In genomic region chr14:45648999-45649818, GRCm38 (mm10) we compare ENCODE assay signal across 11 mouse cellular contexts. TPM values are rescaled to one million over a fixed set of nuclear protein-coding genes. Genes with fewer than 3 reads are reported as not detected.
DNase-seq lines count a peak whose midpoint lies in the region; ATAC-seq and TF ChIP-seq lines count a peak whose summit lies in the region.
"Had no signal": no experiment of that assay in that cellular context is flagged by ENCODE, and none has a peak within 500 bp of the region (broad histone marks: within the 10 kb centered on the region; RNA-seq: fewer than 3 reads in every experiment).

No protein-coding gene starts in this region.

- H3K9ac ChIP-seq in embryonic facial prominence, embryonic 14.5 days (ENCODE audit: low read depth, low read length): no peak overlapping the region
- no peak overlapping the region for H3K9ac ChIP-seq in limb, embryonic 14.5 days (ENCODE audit: low read depth, low read length, severe bottlenecking)
- H3K9ac ChIP-seq in forebrain, embryonic 15.5 days (replicated peaks): no peak overlapping the region
- no peak overlapping the region for H3K9ac ChIP-seq in midbrain, embryonic 15.5 days
- H3K9ac ChIP-seq: embryonic facial prominence, embryonic 15.5 days had no signal

- WGBS in embryonic facial prominence, embryonic 14.5 days: 57% methylated on average over 11 of the region's 11 CpGs
- WGBS in embryonic facial prominence, embryonic 10.5 days: 53% methylated on average over 11 of the region's 11 CpGs
- WGBS in limb, embryonic 14.5 days: 63% methylated on average over 11 of the region's 11 CpGs
- 64% methylated on average over 11 of the region's 11 CpGs for WGBS in limb, embryonic 10.5 days
- 30% methylated on average over 11 of the region's 11 CpGs for WGBS in forebrain, embryonic 15.5 days
- 34% methylated on average over 11 of the region's 11 CpGs for WGBS in midbrain, embryonic 15.5 days

- no peak for TF ChIP-seq POLR2A in limb, embryonic 14.5 days (IDR thresholded peaks at IDR 0.05; ENCODE audit: borderline replicate concordance, extremely low read depth, insufficient read depth, insufficient read length)

- H3K4me3 ChIP-seq in embryonic facial prominence, embryonic 14.5 days (ENCODE audit: low read depth, low read length): no peak overlapping the region
- H3K4me3 ChIP-seq in embryonic facial prominence, embryonic 10.5 days: no peak overlapping the region
- no peak overlapping the region for H3K4me3 ChIP-seq in limb, embryonic 14.5 days (replicated peaks; ENCODE audit: low read length)
- no peak overlapping the region for H3K4me3 ChIP-seq in limb, embryonic 10.5 days
- no peak overlapping the region for H3K4me3 ChIP-seq in forebrain, embryonic 15.5 days
- H3K4me3 ChIP-seq in midbrain, embryonic 15.5 days: no peak overlapping the region
- H3K4me3 ChIP-seq: embryonic facial prominence, embryonic 15.5 days had no signal

- no peaks in the 10 kb centered on the region for H3K9me3 ChIP-seq in embryonic facial prominence, embryonic 14.5 days (ENCODE audit: control insufficient read depth, low read length)
- H3K9me3 ChIP-seq in embryonic facial prominence, embryonic 10.5 days: no peaks in the 10 kb centered on the region
- H3K9me3 ChIP-seq in limb, embryonic 14.5 days (ENCODE audit: control insufficient read depth, low read length): no peaks in the 10 kb centered on the region
- H3K9me3 ChIP-seq in limb, embryonic 10.5 days (replicated peaks): no peaks in the 10 kb centered on the region
- no peaks in the 10 kb centered on the region for H3K9me3 ChIP-seq in forebrain, embryonic 15.5 days
- no peaks in the 10 kb centered on the region for H3K9me3 ChIP-seq in midbrain, embryonic 15.5 days
- H3K9me3 ChIP-seq: embryonic facial prominence, embryonic 15.5 days had no signal

- H3K4me1 ChIP-seq in embryonic facial prominence, embryonic 14.5 days (ENCODE audit: control insufficient read depth, insufficient read depth, low read length): no peaks in the 10 kb centered on the region
- peaks cover 20% of the 10 kb centered on the region for H3K4me1 ChIP-seq in embryonic facial prominence, embryonic 10.5 days
- no peaks in the 10 kb centered on the region for H3K4me1 ChIP-seq in limb, embryonic 14.5 days (ENCODE audit: control insufficient read depth, insufficient read depth, low read length)
- H3K4me1 ChIP-seq in limb, embryonic 10.5 days: no peaks in the 10 kb centered on the region
- peaks cover 43% of the 10 kb centered on the region for H3K4me1 ChIP-seq in forebrain, embryonic 15.5 days
- peaks cover 46% of the 10 kb centered on the region for H3K4me1 ChIP-seq in midbrain, embryonic 15.5 days
- H3K4me1 ChIP-seq: embryonic facial prominence, embryonic 15.5 days had no signal

- peak overlapping the region; percentile 23; the same call in 1 of the 2 replicates for H3K27ac ChIP-seq in embryonic facial prominence, embryonic 14.5 days (replicated peaks; ENCODE audit: low read depth, low read length)
- H3K27ac ChIP-seq in embryonic facial prominence, embryonic 10.5 days (replicated peaks): no peak overlapping the region
- H3K27ac ChIP-seq in limb, embryonic 14.5 days (replicated peaks; ENCODE audit: low read depth, low read length): 0 out of 2 replicates have a peak overlapping the region, but pooled peaks have one; percentile 16
- H3K27ac ChIP-seq in limb, embryonic 10.5 days: no peak overlapping the region
- H3K27ac ChIP-seq in forebrain, embryonic 15.5 days (replicated peaks): 0 out of 2 replicates have a peak overlapping the region, but pooled peaks have one; percentile 1
- H3K27ac ChIP-seq in midbrain, embryonic 15.5 days: peak overlapping the region; percentile 46; the same call in 1 of the 2 replicates
- H3K27ac ChIP-seq: embryonic facial prominence, embryonic 15.5 days had no signal

- no peak for DNase-seq in embryonic facial prominence, embryonic 14.5 days (ENCODE audit: low spot score)
- no peak for DNase-seq in embryonic facial prominence, embryonic 10.5 days (ENCODE audit: low spot score)
- DNase-seq in limb, embryonic 14.5 days (ENCODE audit: low spot score): no peak
- DNase-seq in limb, embryonic 10.5 days (ENCODE audit: low spot score): no peak
- DNase-seq in natural killer cell, adult 2 months (ENCODE audit: low spot score in 2 of 2): no peak
- DNase-seq in adrenal gland, postnatal 14 days: no peak
- DNase-seq: kidney, adult 18-20 months; thymus, adult 18-20 months had no signal

- no peak overlapping the region for H3K4me2 ChIP-seq in embryonic facial prominence, embryonic 14.5 days (ENCODE audit: low read depth, low read length)
- H3K4me2 ChIP-seq in limb, embryonic 14.5 days (replicated peaks; ENCODE audit: low read depth, low read length, severe bottlenecking): no peak overlapping the region
- H3K4me2 ChIP-seq in forebrain, embryonic 15.5 days (replicated peaks): no peak overlapping the region
- no peak overlapping the region for H3K4me2 ChIP-seq in midbrain, embryonic 15.5 days
- H3K4me2 ChIP-seq: embryonic facial prominence, embryonic 15.5 days had no signal

- no peaks in the 10 kb centered on the region for H3K36me3 ChIP-seq in embryonic facial prominence, embryonic 14.5 days (ENCODE audit: control insufficient read depth, insufficient read depth, low read length)
- H3K36me3 ChIP-seq in embryonic facial prominence, embryonic 10.5 days (replicated peaks): no peaks in the 10 kb centered on the region
- no peaks in the 10 kb centered on the region for H3K36me3 ChIP-seq in limb, embryonic 14.5 days (ENCODE audit: control insufficient read depth, insufficient read depth, low read length)
- no peaks in the 10 kb centered on the region for H3K36me3 ChIP-seq in limb, embryonic 10.5 days
- no peaks in the 10 kb centered on the region for H3K36me3 ChIP-seq in forebrain, embryonic 15.5 days
- H3K36me3 ChIP-seq in midbrain, embryonic 15.5 days (replicated peaks): no peaks in the 10 kb centered on the region
- H3K36me3 ChIP-seq: embryonic facial prominence, embryonic 15.5 days had no signal

- ATAC-seq in embryonic facial prominence, embryonic 14.5 days (ENCODE audit: low read depth): no peak
- no peak for ATAC-seq in limb, embryonic 14.5 days (ENCODE audit: low FRiP score, low read depth)
- ATAC-seq in forebrain, embryonic 15.5 days (replicated peaks): peak; percentile 9; the same call in 1 of the 2 replicates
- peak; percentile 34 for ATAC-seq in midbrain, embryonic 15.5 days (replicated peaks)

- no peaks in the 10 kb centered on the region for H3K27me3 ChIP-seq in embryonic facial prominence, embryonic 14.5 days (replicated peaks; ENCODE audit: control insufficient read depth, insufficient read depth, low read length)
- H3K27me3 ChIP-seq in embryonic facial prominence, embryonic 10.5 days (replicated peaks; ENCODE audit: low read depth, poor library complexity, severe bottlenecking): no peaks in the 10 kb centered on the region
- no peaks in the 10 kb centered on the region for H3K27me3 ChIP-seq in limb, embryonic 14.5 days (ENCODE audit: control insufficient read depth, insufficient read depth, low read length)
- no peaks in the 10 kb centered on the region for H3K27me3 ChIP-seq in limb, embryonic 10.5 days (ENCODE audit: low read depth, poor library complexity, severe bottlenecking)
- no peaks in the 10 kb centered on the region for H3K27me3 ChIP-seq in forebrain, embryonic 15.5 days
- H3K27me3 ChIP-seq in midbrain, embryonic 15.5 days (replicated peaks): no peaks in the 10 kb centered on the region
- H3K27me3 ChIP-seq: embryonic facial prominence, embryonic 15.5 days had no signal

RNA-seq across cellular contexts. Expression of gene Ddhd1, which starts 8.7 kb away (rescaled TPM):
- polyA plus RNA-seq in embryonic facial prominence, embryonic 14.5 days (2014; fragmentation: Nextera tagmentation; extraction: Ambion mirVana): 7.6 and 8.0 TPM in 2 replicates
- polyA plus RNA-seq in embryonic facial prominence, embryonic 10.5 days (2016; fragmentation: Nextera tagmentation; extraction: Ambion mirVana): 5.0 and 5.4 TPM in 2 replicates
- 17.7 and 18.0 TPM in 2 replicates for polyA plus RNA-seq in limb, embryonic 14.5 days (2012; rRNA removed)
- 9.5 and 10.0 TPM in 2 replicates for polyA plus RNA-seq in limb, embryonic 14.5 days (2014; fragmentation: Nextera tagmentation; extraction: Ambion mirVana)
- polyA plus RNA-seq in limb, embryonic 10.5 days (2016; fragmentation: Nextera tagmentation; extraction: Ambion mirVana): 4.4 and 5.1 TPM in 2 replicates
- 17.0 and 19.5 TPM in 2 replicates for polyA plus RNA-seq in forebrain, embryonic 15.5 days (2015; fragmentation: Nextera tagmentation; extraction: Ambion mirVana)
- polyA plus RNA-seq in midbrain, embryonic 15.5 days (2015; fragmentation: Nextera tagmentation; extraction: Ambion mirVana): 19.3 and 19.8 TPM in 2 replicates
- 24.9 and 31.1 TPM in 2 replicates for total RNA-seq in adrenal gland, postnatal 14 days (2021)

Comparison
In these comparisons a context has a peak if more than half of its experiments do, and no peak if none do; other contexts are left out.
1. H3K27ac ChIP-seq: peak in embryonic facial prominence, embryonic 14.5 days (single experiment), limb, embryonic 14.5 days (single experiment), forebrain, embryonic 15.5 days (single experiment) and midbrain, embryonic 15.5 days (single experiment); none in embryonic facial prominence, embryonic 10.5 days (single experiment) and limb, embryonic 10.5 days (single experiment).
2. ATAC-seq: peak in forebrain, embryonic 15.5 days (single experiment) and midbrain, embryonic 15.5 days (single experiment); none in embryonic facial prominence, embryonic 14.5 days (single experiment) and limb, embryonic 14.5 days (single experiment).